Mouse (Mus musculus) stomach, postnatal 0 days (tissue): ENCODE results near the gene Dohh.

Experiments
- CTCF ChIP-seq: IDR thresholded peaks from 2 replicates; pipeline ENCODE4 v1.5.1; 2016; ENCODE audit warnings: antibody characterized with exemption, low read depth, mild to moderate bottlenecking, moderate library complexity
- EP300 ChIP-seq: optimal IDR thresholded peaks from 2 replicates; pipeline ENCODE3; 2016; ENCODE audit warnings: antibody characterized with exemption

DNA sequence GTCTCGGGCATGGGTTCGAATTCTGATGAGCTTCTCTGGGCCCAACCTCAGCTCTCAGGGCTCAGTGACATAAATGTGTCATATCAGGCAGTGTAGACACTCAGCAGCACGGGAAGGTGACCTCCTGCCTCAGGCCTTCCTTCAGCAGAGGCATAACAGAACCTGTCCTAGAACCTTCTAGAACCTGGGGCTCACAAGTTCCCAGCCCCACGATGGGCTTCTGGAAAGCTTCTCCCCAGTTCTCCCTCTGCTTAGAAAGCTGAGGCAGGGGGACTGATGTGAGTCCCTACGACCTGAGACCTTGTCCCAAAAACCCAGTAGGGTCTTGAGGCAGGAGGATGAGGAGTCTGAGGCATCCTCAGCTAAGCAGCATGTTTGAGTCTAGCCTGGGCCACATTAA lies 30.9 kb downstream of the Dohh start:
- TF ChIP-seq CTCF (no peak), EP300 (no peak)
